8 mouse cellular contexts compared by ENCODE assay signal in genomic region chr9:65094237-65094636, GRCm38 (mm10). TPM values are rescaled to one million over a fixed set of nuclear protein-coding genes. Genes with fewer than 3 reads are reported as not detected.
DNase-seq lines count a peak whose midpoint lies in the region; ATAC-seq lines count a peak whose summit lies in the region.
"Had no signal": no experiment of that assay in that cellular context is flagged by ENCODE, and none has a peak within 500 bp of the region (broad histone marks: within the 10 kb centered on the region; RNA-seq: fewer than 3 reads in every experiment).

No protein-coding gene starts in this region.

- peak; percentile 32 for DNase-seq in midbrain, embryonic 10.5 days (ENCODE audit: low spot score)
- DNase-seq in left cerebral cortex, postnatal 10 days (ENCODE audit: extremely low spot score in 1 of 2, low spot score in 2 of 2) = peak; percentile 44 to 86
- DNase-seq in retina, postnatal 1 day = peak; percentile 93

- no peak overlapping the region for H3K9ac ChIP-seq in midbrain, embryonic 15.5 days
- no peak overlapping the region for H3K9ac ChIP-seq in embryonic facial prominence, embryonic 13.5 days
- H3K9ac ChIP-seq in heart, embryonic 11.5 days (ENCODE audit: low read depth, low read length) = peak overlapping the region; percentile 0; the same call in 1 of the 2 replicates
- H3K9ac ChIP-seq: liver, embryonic 15.5 days had no signal

- H3K27ac ChIP-seq in midbrain, embryonic 10.5 days (replicated peaks) = no peak overlapping the region
- H3K27ac ChIP-seq in midbrain, embryonic 15.5 days = no peak overlapping the region
- peak overlapping the region; percentile 1; the same call in 1 of the 2 replicates for H3K27ac ChIP-seq in embryonic facial prominence, embryonic 13.5 days
- no peak overlapping the region for H3K27ac ChIP-seq in heart, embryonic 11.5 days (ENCODE audit: low read depth, low read length)
- H3K27ac ChIP-seq: liver, embryonic 15.5 days had no signal

- H3K4me2 ChIP-seq in midbrain, embryonic 15.5 days = no peak overlapping the region
- no peak overlapping the region for H3K4me2 ChIP-seq in embryonic facial prominence, embryonic 13.5 days
- H3K4me2 ChIP-seq in heart, embryonic 11.5 days = peak overlapping the region; percentile 2; the same call in 1 of the 2 replicates
- H3K4me2 ChIP-seq: liver, embryonic 15.5 days had no signal

- no peaks in the 10 kb centered on the region for H3K9me3 ChIP-seq in midbrain, embryonic 10.5 days (replicated peaks)
- H3K9me3 ChIP-seq in midbrain, embryonic 15.5 days = no peaks in the 10 kb centered on the region
- no peaks in the 10 kb centered on the region for H3K9me3 ChIP-seq in embryonic facial prominence, embryonic 13.5 days
- H3K9me3 ChIP-seq in heart, embryonic 11.5 days (replicated peaks; ENCODE audit: control insufficient read depth, low read length) = no peaks in the 10 kb centered on the region
- H3K9me3 ChIP-seq: liver, embryonic 15.5 days had no signal

- no peaks in the 10 kb centered on the region for H3K36me3 ChIP-seq in midbrain, embryonic 10.5 days
- H3K36me3 ChIP-seq in midbrain, embryonic 15.5 days (replicated peaks) = no peaks in the 10 kb centered on the region
- H3K36me3 ChIP-seq in embryonic facial prominence, embryonic 13.5 days = no peaks in the 10 kb centered on the region
- no peaks in the 10 kb centered on the region for H3K36me3 ChIP-seq in heart, embryonic 11.5 days (ENCODE audit: control insufficient read depth, insufficient read depth, low read length)
- H3K36me3 ChIP-seq: liver, embryonic 15.5 days had no signal

- no peaks in the 10 kb centered on the region for H3K27me3 ChIP-seq in midbrain, embryonic 10.5 days (ENCODE audit: low read depth, poor library complexity, severe bottlenecking)
- no peaks in the 10 kb centered on the region for H3K27me3 ChIP-seq in midbrain, embryonic 15.5 days (replicated peaks)
- H3K27me3 ChIP-seq in embryonic facial prominence, embryonic 13.5 days = no peaks in the 10 kb centered on the region
- H3K27me3 ChIP-seq in heart, embryonic 11.5 days (ENCODE audit: control insufficient read depth, insufficient read depth, low read length) = no peaks in the 10 kb centered on the region

- intact Hi-C loops in left cerebral cortex, postnatal 10 days (cut with DNase I) = no loop called here

- H3K4me3 ChIP-seq in midbrain, embryonic 10.5 days = no peak overlapping the region
- no peak overlapping the region for H3K4me3 ChIP-seq in midbrain, embryonic 15.5 days
- no peak overlapping the region for H3K4me3 ChIP-seq in embryonic facial prominence, embryonic 13.5 days
- H3K4me3 ChIP-seq in heart, embryonic 11.5 days (ENCODE audit: low read depth, low read length) = no peak overlapping the region
- H3K4me3 ChIP-seq: liver, embryonic 15.5 days had no signal

- no peak for ATAC-seq in midbrain, embryonic 15.5 days (replicated peaks)
- no peak for ATAC-seq in embryonic facial prominence, embryonic 13.5 days (ENCODE audit: insufficient number of reproducible peaks, insufficient read depth, low FRiP score, low TSS enrichment, low read depth)
- ATAC-seq in heart, embryonic 11.5 days (replicated peaks; ENCODE audit: insufficient number of reproducible peaks, low FRiP score, low TSS enrichment) = peak; percentile 43; the same call in 1 of the 2 replicates
- no peak for ATAC-seq in erythroid progenitor cell, adult 5-6 weeks (replicated peaks; ENCODE audit: low FRiP score, poor library complexity, severe bottlenecking)

- WGBS in midbrain, embryonic 10.5 days = 67% methylated on average over 6 of the region's 6 CpGs
- WGBS in midbrain, embryonic 15.5 days = 34% methylated on average over 6 of the region's 6 CpGs
- 55% methylated on average over 6 of the region's 6 CpGs for WGBS in embryonic facial prominence, embryonic 13.5 days
- WGBS in heart, embryonic 11.5 days (ENCODE audit: insufficient replicate concordance) = 31% methylated on average over 6 of the region's 6 CpGs

- peaks cover 7% of the 10 kb centered on the region for H3K4me1 ChIP-seq in midbrain, embryonic 10.5 days
- peaks cover 6% of the 10 kb centered on the region; the same call in 1 of the 2 replicates for H3K4me1 ChIP-seq in midbrain, embryonic 15.5 days
- peaks cover 18% of the 10 kb centered on the region for H3K4me1 ChIP-seq in embryonic facial prominence, embryonic 13.5 days
- H3K4me1 ChIP-seq in heart, embryonic 11.5 days (ENCODE audit: control insufficient read depth, insufficient read depth, low read length) = 0 out of 2 replicates have a peak, but pooled peaks cover 2% of the 10 kb centered on the region

RNA-seq across cellular contexts. Expression of gene Igdcc4, which starts 7.0 kb away (rescaled TPM):
- polyA plus RNA-seq in midbrain, embryonic 10.5 days (2016; fragmentation: Nextera tagmentation; extraction: Ambion mirVana) = 8.9 and 12.6 TPM in 2 replicates
- polyA plus RNA-seq in midbrain, embryonic 15.5 days (2015; fragmentation: Nextera tagmentation; extraction: Ambion mirVana) = 16.8 and 17.3 TPM in 2 replicates
- 31.0 and 31.7 TPM in 2 replicates for polyA plus RNA-seq in embryonic facial prominence, embryonic 13.5 days (2015; fragmentation: Nextera tagmentation; extraction: Ambion mirVana)
- 11.4 and 11.8 TPM in 2 replicates for polyA plus RNA-seq in heart, embryonic 11.5 days (2014; fragmentation: Nextera tagmentation; extraction: Ambion mirVana)
- 10 to 100 TPM; 25.5 to 29.2 TPM for total RNA-seq in left cerebral cortex, postnatal 10 days (2021)
- total RNA-seq in erythroid progenitor cell, adult 5-6 weeks (2015; ENCODE audit: low replicate concordance) = not detected in 2 replicates
- not detected in 2 replicates for total RNA-seq in erythroid progenitor cell, adult 5-6 weeks (2017; ENCODE audit: low replicate concordance)

RNA-seq across cellular contexts. Expression of gene Igdcc3, which starts 46.8 kb away (rescaled TPM):
- polyA plus RNA-seq in midbrain, embryonic 10.5 days (2016; fragmentation: Nextera tagmentation; extraction: Ambion mirVana) = 334 and 450 TPM in 2 replicates
- polyA plus RNA-seq in midbrain, embryonic 15.5 days (2015; fragmentation: Nextera tagmentation; extraction: Ambion mirVana) = 12.8 and 14.1 TPM in 2 replicates
- 2.1 and 3.0 TPM in 2 replicates for polyA plus RNA-seq in embryonic facial prominence, embryonic 13.5 days (2015; fragmentation: Nextera tagmentation; extraction: Ambion mirVana)
- 6.3 and 6.8 TPM in 2 replicates for polyA plus RNA-seq in heart, embryonic 11.5 days (2014; fragmentation: Nextera tagmentation; extraction: Ambion mirVana)
- total RNA-seq in left cerebral cortex, postnatal 10 days (2021) = 1 to 10 TPM; 2.5 to 4.2 TPM
- not detected in 2 replicates for total RNA-seq in erythroid progenitor cell, adult 5-6 weeks (2015; ENCODE audit: low replicate concordance)
- total RNA-seq in erythroid progenitor cell, adult 5-6 weeks (2017; ENCODE audit: low replicate concordance) = not detected in 2 replicates

Comparison
In these comparisons a context has a peak if more than half of its experiments do, and no peak if none do; other contexts are left out.
1. RNA of gene Igdcc3, which starts 46.8 kb away (polyA plus RNA-seq): 334 to 450 TPM in midbrain, embryonic 10.5 days; 12.8 to 14.1 TPM in midbrain, embryonic 15.5 days, 6.3 to 6.8 TPM in heart, embryonic 11.5 days and 2.1 to 3.0 TPM in embryonic facial prominence, embryonic 13.5 days; every median in the first group is over 10 times any median in the second.
2. DNase-seq: peak in every context shown above with its lines; median percentile 93 in retina, postnatal 1 day; 65 in left cerebral cortex, postnatal 10 days; 32 in midbrain, embryonic 10.5 days.